Mouse (Mus musculus) heart, embryonic 14.5 days (tissue): ENCODE measurements around the gene Kcnj15. TPM values are rescaled to one million over a fixed set of nuclear protein-coding genes. Genes with fewer than 3 reads are reported as not detected.

Experiments
- ATAC-seq: fragments of 200-750 bp; cut with Nextera tagmentation; 2 replicates; pipeline ENCODE4 v1.8.0; 2017; ENCODE audit warnings: low read depth, moderate TSS enrichment; ENCODE audit not compliant: insufficient number of reproducible peaks, insufficient read depth, low FRiP score
- H3K27ac ChIP-seq, 2 experiments: fragments of 200-500 bp in 1 of 2; fragments of 300-500 bp in 1 of 2; sonication (generic) in 1 of 2; replicated peaks in 1 of 2; 2 replicates each; pipeline ENCODE4 v1.5.1; 2012 to 2014; ENCODE audit warnings: low read depth in 2 of 2, low read length in 2 of 2, control low read depth in 1 of 2, mild to moderate bottlenecking in 1 of 2, mixed read lengths in 1 of 2; ENCODE audit not compliant: control insufficient read depth in 1 of 2, insufficient read depth in 1 of 2
- H3K27me3 ChIP-seq: fragments of 300-500 bp; sonication (generic); 2 replicates; pipeline ENCODE4 v1.6.1; 2014; ENCODE audit warnings: mild to moderate bottlenecking, low read length, control low read depth; ENCODE audit not compliant: control insufficient read depth, insufficient read depth
- H3K36me3 ChIP-seq: fragments of 300-500 bp; sonication (generic); 2 replicates; pipeline ENCODE4 v1.6.1; 2014; ENCODE audit warnings: mild to moderate bottlenecking, control low read depth, low read length, mixed read lengths; ENCODE audit not compliant: control insufficient read depth, insufficient read depth
- H3K4me1 ChIP-seq, 2 experiments: fragments of 200-500 bp in 1 of 2; fragments of 300-500 bp in 1 of 2; sonication (generic) in 1 of 2; 2 replicates each; pipeline ENCODE4 v1.6.1; 2012 to 2014; ENCODE audit warnings: low read length in 2 of 2, control low read depth in 1 of 2, mixed read lengths in 1 of 2; ENCODE audit not compliant: control insufficient read depth in 2 of 2, insufficient read depth in 2 of 2
- H3K4me2 ChIP-seq: fragments of 300-500 bp; sonication (generic); 2 replicates; pipeline ENCODE4 v1.6.1; 2014; ENCODE audit warnings: mild to moderate bottlenecking, low read length
- H3K4me3 ChIP-seq, 2 experiments: fragments of 200-500 bp in 1 of 2; fragments of 300-500 bp in 1 of 2; sonication (generic) in 1 of 2; 2 replicates each; pipeline ENCODE4 v1.5.1; 2012 to 2014; ENCODE audit warnings: low read length in 2 of 2, mild to moderate bottlenecking in 2 of 2, control low read depth in 1 of 2, low read depth in 1 of 2, moderate library complexity in 1 of 2; ENCODE audit not compliant: control insufficient read depth in 1 of 2, insufficient read depth in 1 of 2
- H3K9ac ChIP-seq: fragments of 300-500 bp; sonication (generic); 2 replicates; pipeline ENCODE4 v1.6.1; 2014; ENCODE audit warnings: mild to moderate bottlenecking, low read length
- H3K9me3 ChIP-seq: fragments of 300-500 bp; sonication (generic); 2 replicates; pipeline ENCODE4 v1.6.1; 2016; ENCODE audit warnings: low read length, control low read depth; ENCODE audit not compliant: control insufficient read depth
- WGBS: fragments of 180-500 bp; shearing (Covaris S2); extraction: QIAGEN DNeasy Blood & Tissue Kit; methylation state at CpG from one replicate; pipeline ENCODE4 v1.1.7; 2014; 5-methylcytosine and 5-hydroxymethylcytosine counted together
- polyA plus RNA-seq: library from polyadenylated mRNA; unstranded; fragments of >200 nt; fragmentation: Nextera tagmentation; extraction: Ambion mirVana; gene quantifications from 2 replicates; pipeline ENCODE4 v1.2.1, GENCODE M21; 2014

Gene Kcnj15
- polyA plus RNA-seq, 1 experiment from 2014 or later = 1.9 TPM

DNA sequence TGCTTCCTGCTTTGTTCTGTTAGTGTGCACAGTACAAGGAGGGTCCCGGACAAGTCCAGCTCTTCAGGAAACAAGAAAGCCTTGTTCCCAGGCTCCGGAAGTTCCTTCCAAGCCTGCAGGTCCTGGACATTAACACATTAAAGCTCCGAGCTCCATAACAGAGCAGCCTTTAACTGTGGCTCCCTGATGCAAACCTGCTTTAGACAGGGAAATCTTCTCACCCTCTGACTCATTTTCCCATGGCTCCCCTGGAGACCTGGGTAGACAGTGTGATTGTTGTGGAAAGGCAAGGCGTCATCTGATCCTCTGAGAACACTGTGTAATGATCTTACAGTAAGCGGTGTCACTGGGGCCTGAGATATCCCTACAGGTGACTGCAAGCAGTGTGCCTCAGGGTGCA, 7.0 kb downstream of the Kcnj15 start:
- H3K4me2 ChIP-seq = no peak overlapping the region
- 54% methylated on average over 5 of the region's 5 CpGs for WGBS
- H3K4me3 ChIP-seq = no peak overlapping the region
- H3K36me3 ChIP-seq = no peaks in the 10 kb centered on the region
- H3K9ac ChIP-seq = no peak overlapping the region
- no peaks in the 10 kb centered on the region for H3K27me3 ChIP-seq
- H3K4me1 ChIP-seq = no peaks in the 10 kb centered on the region; a peak in 1 of 4 replicates
- no peaks in the 10 kb centered on the region for H3K9me3 ChIP-seq
- H3K27ac ChIP-seq = no peak overlapping the region
- no peak for ATAC-seq

DNA sequence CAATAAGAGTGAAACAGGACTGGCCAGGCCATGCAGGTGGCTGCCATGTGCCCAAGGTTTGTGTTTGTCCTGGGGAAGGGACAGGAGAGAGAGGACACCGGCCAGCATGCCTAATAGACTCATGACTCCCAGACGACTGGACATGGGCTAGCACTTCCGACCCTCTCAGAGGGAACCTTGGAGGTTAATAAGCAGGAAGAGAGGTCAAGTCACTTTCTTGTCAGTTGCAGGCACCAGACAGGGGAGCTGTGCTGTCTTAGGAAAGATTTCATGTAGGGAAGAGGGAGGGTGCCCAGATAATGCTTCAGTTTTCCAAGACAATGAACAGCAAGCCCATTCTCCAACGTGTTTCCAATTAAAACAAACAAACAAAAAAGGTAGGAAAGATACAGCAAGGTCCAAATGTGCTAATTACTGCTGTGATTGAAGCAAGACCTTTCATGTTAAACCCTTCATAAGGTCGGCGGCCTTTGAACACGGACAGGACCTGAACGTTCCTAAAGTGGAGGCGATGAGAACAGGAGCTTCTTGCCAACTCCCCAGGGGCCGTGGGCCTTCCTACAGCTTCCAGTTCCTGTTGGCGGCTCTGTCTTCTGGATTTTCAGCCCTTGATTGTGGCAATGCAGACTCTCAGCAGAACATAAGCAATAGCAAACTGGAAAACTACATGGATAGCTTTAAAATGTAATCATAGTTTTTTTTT, 10.3 kb downstream of the Kcnj15 start:
- 0 out of 2 replicates have a peak, but pooled peaks cover 9% of the 10 kb centered on the region for H3K9me3 ChIP-seq
- WGBS = 40% methylated on average over 11 of the region's 11 CpGs
- no peak overlapping the region for H3K27ac ChIP-seq
- no peak for ATAC-seq
- H3K9ac ChIP-seq = no peak overlapping the region
- no peaks in the 10 kb centered on the region for H3K36me3 ChIP-seq
- H3K27me3 ChIP-seq = no peaks in the 10 kb centered on the region
- no peaks in the 10 kb centered on the region; a peak in 1 of 4 replicates for H3K4me1 ChIP-seq
- no peak overlapping the region for H3K4me3 ChIP-seq
- H3K4me2 ChIP-seq = no peak overlapping the region

- H3K9me3 ChIP-seq = 0 out of 2 replicates have a peak, but pooled peaks cover 9% of the 10 kb centered on the region
- 56% methylated on average over 6 of the region's 6 CpGs for WGBS
- H3K4me1 ChIP-seq = peaks cover 0 to 3% of the 10 kb centered on the region in 2 experiments; a peak in 1 of 4 replicates
- no peak overlapping the region for H3K4me3 ChIP-seq
- no peak overlapping the region for H3K9ac ChIP-seq
- H3K4me2 ChIP-seq = no peak overlapping the region
- no peaks in the 10 kb centered on the region for H3K36me3 ChIP-seq
- ATAC-seq = no peak
- H3K27me3 ChIP-seq = no peaks in the 10 kb centered on the region
- H3K27ac ChIP-seq = no peak overlapping the region
These were observed 12.3 kb downstream of the Kcnj15 start for GRCm38 (mm10) chr16:95269610-95270009.

DNA sequence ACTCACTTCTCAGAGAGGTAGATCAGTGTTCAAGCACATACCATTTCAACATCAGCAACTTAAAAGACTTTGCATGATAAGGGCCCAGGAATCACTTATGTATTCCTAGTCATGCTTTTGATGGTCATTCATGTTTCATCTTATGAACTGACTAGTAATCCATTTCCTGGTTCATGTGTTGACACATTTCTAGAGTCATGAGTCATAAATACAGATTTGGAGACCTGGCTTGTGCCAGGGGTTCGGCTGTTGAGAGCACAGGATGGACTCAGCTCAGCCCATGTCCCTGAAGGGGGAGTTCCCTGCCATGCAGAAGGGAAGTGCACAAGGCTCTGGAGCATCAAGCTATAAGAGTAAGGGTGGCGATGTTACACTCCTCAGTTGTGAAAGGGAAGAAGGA, 15.7 kb downstream of the Kcnj15 start:
- Histone ChIP-seq H3K9ac (no peak overlapping the region), H3K4me2 (no peak overlapping the region), H3K9me3 (0 out of 2 replicates have a peak, but pooled peaks cover 9% of the 10 kb centered on the region), H3K27me3 (no peaks in the 10 kb centered on the region), H3K27ac (no peak overlapping the region), H3K4me3 (no peak overlapping the region), H3K36me3 (no peaks in the 10 kb centered on the region), H3K4me1 (peaks cover 0 to 3% of the 10 kb centered on the region in 2 experiments; a peak in 2 of 4 replicates)
- 48% methylated on average over 2 of the region's 2 CpGs for WGBS
- no peak for ATAC-seq

- 64% methylated on average over 10 of the region's 10 CpGs for WGBS
- Histone ChIP-seq H3K27ac (no peak overlapping the region), H3K36me3 (no peaks in the 10 kb centered on the region), H3K9me3 (0 out of 2 replicates have a peak, but pooled peaks cover 9% of the 10 kb centered on the region), H3K27me3 (no peaks in the 10 kb centered on the region), H3K4me2 (no peak overlapping the region), H3K4me3 (no peak overlapping the region), H3K9ac (no peak overlapping the region), H3K4me1 (peaks cover 0 to 3% of the 10 kb centered on the region in 2 experiments; a peak in 3 of 4 replicates)
- ATAC-seq = no peak
These were observed 18.6 kb downstream of the Kcnj15 start for GRCm38 (mm10) chr16:95275713-95276502.

DNA sequence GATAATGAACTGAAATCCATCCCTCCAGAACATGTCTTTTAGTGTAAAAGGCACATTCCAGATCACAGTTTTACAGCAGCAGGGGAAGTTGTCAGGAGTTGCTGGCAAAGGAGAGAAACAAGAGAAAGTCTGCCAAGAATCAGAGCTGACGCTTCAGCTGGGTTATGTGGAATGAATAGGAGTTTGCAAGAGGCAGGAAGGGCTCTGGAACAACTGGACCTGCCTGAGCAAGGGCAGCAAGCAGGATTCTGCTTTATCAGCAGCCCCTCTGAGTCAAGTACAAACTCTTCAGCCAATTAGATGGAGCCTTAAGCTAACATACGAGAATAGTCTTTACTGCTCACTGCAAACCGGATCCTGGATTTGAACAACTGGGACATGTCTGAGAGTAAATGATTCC, 21.7 kb downstream of the Kcnj15 start:
- peak; percentile 55; the same call in 1 of the 2 replicates for ATAC-seq
- Histone ChIP-seq H3K9ac (no peak overlapping the region), H3K27me3 (no peaks in the 10 kb centered on the region), H3K9me3 (no peaks in the 10 kb centered on the region), H3K4me1 (no peaks in the 10 kb centered on the region; a peak in 2 of 4 replicates), H3K36me3 (no peaks in the 10 kb centered on the region), H3K4me3 (no peak overlapping the region), H3K27ac (peak overlapping the region in 1 of 2 experiments; percentile 62; a peak in 1 of 4 replicates), H3K4me2 (no peak overlapping the region)
- 31% methylated on average over 3 of the region's 3 CpGs for WGBS

DNA sequence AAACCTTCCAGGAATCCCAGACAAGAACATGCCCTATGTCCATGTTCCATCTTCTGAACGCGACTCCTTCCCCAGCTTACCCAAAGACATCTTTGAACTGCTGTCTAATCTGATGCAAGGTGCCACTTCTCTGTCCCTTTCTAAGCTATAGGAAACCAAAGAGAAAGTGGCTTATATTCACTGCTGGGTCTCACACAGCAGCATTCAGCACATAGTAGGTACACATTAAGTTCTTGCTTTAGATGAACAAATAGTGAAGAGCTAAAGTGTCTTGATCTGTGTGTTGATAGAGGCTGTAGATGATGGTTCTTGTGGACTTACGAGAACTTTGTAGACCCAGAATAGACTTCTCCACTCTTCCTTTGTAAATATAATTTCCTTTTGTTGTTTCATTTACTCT, 23.0 kb downstream of the Kcnj15 start:
- no peak for ATAC-seq
- no peak overlapping the region for H3K4me3 ChIP-seq
- H3K9me3 ChIP-seq = no peaks in the 10 kb centered on the region
- no peaks in the 10 kb centered on the region for H3K36me3 ChIP-seq
- H3K4me2 ChIP-seq = no peak overlapping the region
- no peak overlapping the region for H3K9ac ChIP-seq
- no peaks in the 10 kb centered on the region for H3K27me3 ChIP-seq
- WGBS = 90% methylated on average over 3 of the region's 3 CpGs
- no peaks in the 10 kb centered on the region; a peak in 2 of 4 replicates for H3K4me1 ChIP-seq
- no peak overlapping the region for H3K27ac ChIP-seq
